Mouse (Mus musculus) E14TG2a.4 (cell line): ENCODE measurements at regions not wholly inside any gene's neighbourhood (a gene's known extent, or its start where the extent isn't known, plus 50 kb on each side); places are given as distances from the start of the nearest gene placed in this dataset.

ENCODE experiments used
- H3K27me3 ChIP-seq: 2 replicates; pipeline ENCODE4 v1.6.1; 2014; ENCODE audit warnings: low read length, control low read depth; ENCODE audit not compliant: insufficient read depth
- H3K36me3 ChIP-seq: 2 replicates; pipeline ENCODE4 v1.6.1; 2014; ENCODE audit warnings: low read length, control low read depth; ENCODE audit not compliant: insufficient read depth
- H3K4me1 ChIP-seq: replicated peaks from 2 replicates; pipeline ENCODE4 v1.6.1; 2014; ENCODE audit warnings: low read depth, low read length, control low read depth
- H3K4me3 ChIP-seq: replicated peaks from 2 replicates; pipeline ENCODE4 v1.5.1; 2014; ENCODE audit warnings: mild to moderate bottlenecking, low read length
- H3K9me3 ChIP-seq: 2 replicates; pipeline ENCODE4 v1.6.1; 2014; ENCODE audit warnings: low read length, control low read depth
- CTCF ChIP-seq: conservative IDR thresholded peaks from 2 replicates; pipeline ENCODE4 v1.5.1; 2014; ENCODE audit warnings: low read length
- NANOG ChIP-seq: IDR thresholded peaks from 2 replicates; pipeline ENCODE4 v1.6.1; 2014; ENCODE audit warnings: borderline replicate concordance, low read length, mixed read lengths
- POU5F1 ChIP-seq: IDR thresholded peaks from 2 replicates; pipeline ENCODE4 v1.6.1; 2014; ENCODE audit warnings: low read length, borderline replicate concordance

DNA sequence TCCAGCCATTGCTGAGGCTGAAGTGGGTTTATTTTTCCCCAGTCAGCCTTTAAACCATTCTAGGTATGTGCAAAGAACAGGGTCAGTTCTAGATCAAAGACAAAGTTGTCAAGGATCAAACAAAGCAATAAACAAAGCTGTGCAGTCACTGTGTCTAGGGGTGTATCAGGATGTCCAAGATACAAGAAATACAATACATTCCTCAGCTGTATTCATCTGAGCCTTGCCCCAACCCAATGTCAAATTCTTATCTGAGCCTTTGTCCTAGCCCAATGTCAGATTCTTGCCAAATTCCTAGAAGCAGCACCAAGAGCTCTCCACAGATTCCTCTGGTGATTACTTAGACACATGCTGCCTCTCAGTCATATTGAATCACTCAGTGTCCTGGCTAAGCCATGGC is 69.5 kb upstream of the St6galnac5 start:
- no peaks in the 10 kb centered on the region for H3K4me1 ChIP-seq
- no peaks in the 10 kb centered on the region for H3K27me3 ChIP-seq
- no peak overlapping the region for H3K4me3 ChIP-seq
- TF ChIP-seq NANOG (no peak), POU5F1 (no peak), CTCF (no peak)
- H3K9me3 ChIP-seq: peaks cover 16% of the 10 kb centered on the region
- H3K36me3 ChIP-seq: no peaks in the 10 kb centered on the region

DNA sequence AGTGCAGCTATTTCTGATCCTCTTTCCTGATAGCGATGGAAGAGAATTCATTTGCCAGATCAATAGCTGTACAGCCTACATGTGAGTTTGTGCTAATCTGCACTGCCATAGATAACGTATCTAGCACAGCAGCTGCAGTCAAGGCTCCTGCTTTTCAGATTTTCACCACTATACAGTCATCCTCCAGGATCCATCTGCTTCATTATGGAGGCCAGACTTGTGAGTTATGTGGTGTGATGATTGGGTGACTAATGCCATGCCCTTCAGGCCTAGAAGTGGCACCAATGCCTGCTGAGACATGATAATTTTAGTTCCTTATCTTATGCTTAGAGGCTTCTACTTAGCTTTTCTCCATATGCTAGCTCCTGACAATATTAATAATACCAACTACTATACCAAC is 63.3 kb upstream of the St6galnac5 start:
- H3K4me1 ChIP-seq: no peaks in the 10 kb centered on the region
- H3K9me3 ChIP-seq: peaks cover 14% of the 10 kb centered on the region
- no peaks in the 10 kb centered on the region for H3K36me3 ChIP-seq

DNA sequence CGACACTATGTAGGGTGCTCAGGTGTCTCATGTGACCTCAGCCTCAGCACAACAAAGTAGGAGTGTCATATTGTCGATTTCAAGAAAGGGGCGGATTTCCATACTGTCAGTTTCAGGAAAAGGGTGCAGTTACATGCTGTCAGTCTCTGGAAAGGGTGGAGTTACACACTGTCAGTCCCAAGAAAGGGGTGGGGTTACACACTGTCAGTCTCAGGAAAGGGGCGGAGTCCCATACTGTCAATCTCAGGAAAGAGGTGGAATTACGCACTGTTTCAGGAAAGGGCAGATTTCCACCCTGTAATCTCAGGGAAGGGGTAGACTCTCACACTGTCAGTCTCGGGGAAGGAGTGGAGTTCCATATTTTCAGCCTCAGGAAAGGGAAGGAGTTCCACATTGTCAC is 51.9 kb upstream of the St6galnac5 start:
- Histone ChIP-seq H3K36me3 (no peaks in the 10 kb centered on the region), H3K4me3 (no peak overlapping the region), H3K27me3 (no peaks in the 10 kb centered on the region), H3K4me1 (no peaks in the 10 kb centered on the region), H3K9me3 (no peaks in the 10 kb centered on the region)
- TF ChIP-seq POU5F1: no peak
- no peak for TF ChIP-seq CTCF
- TF ChIP-seq NANOG: no peak

More for the DNA sequence above, 63.3 kb upstream of the St6galnac5 start:
- H3K27me3 ChIP-seq: no peaks in the 10 kb centered on the region
- H3K4me3 ChIP-seq: no peak overlapping the region
- TF ChIP-seq CTCF (no peak), POU5F1 (no peak), NANOG (no peak)
